Mouse (Mus musculus): ENCODE results near the gene Sf3a1.
"Not testable (repeated sequence)": the region's sequence is repeated elsewhere in the genome, so short reads cannot be mapped to it uniquely, and the experiment has no call there.

The Sf3a1 gene

DNA sequence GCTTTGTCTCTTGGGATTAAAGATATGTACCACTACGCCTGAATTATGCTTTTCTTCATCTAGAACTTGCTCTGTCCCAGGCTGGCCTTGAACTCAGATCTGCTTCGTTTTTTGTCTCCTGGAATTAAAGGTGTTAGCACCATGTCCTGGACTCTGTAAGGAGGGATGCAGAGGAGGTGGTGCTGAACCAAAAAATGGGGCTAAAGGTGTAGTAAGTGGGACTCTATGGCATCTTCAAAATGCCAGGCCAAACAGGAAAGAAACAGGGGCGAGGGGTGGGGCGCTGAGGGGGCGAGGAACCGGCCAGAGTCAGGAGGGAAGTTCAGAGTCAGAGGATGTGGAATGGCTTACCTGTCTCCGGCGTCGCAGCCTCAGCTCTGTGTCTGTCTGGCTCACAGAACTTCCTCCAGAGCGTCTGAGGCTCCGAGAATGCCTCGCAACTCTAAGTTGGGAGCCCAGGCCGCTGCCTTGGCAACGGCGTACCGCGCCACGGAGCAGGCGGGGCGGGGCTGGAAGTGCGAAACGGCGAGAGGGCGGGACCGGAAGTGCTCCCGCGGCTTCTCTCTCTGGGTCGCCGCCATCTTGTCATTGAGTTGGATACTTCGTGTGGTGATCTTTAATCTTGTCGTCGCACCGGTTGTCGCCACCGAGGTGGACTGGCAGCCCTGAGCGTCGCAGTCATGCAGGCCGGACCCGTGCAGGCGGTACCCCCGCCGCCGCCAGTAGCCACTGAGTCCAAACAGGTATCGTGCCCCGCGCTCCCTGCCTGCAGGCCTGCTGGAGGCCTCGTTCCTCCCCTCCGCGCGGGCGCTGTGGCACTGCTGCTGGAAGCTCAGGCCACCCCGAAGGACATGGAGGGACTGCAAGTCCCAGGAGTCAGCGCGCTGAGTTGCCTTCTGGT, at the start of gene Sf3a1, which contains the start of gene Ccdc157:
TSS of gene Sf3a1 (plus strand) at position 543 of the 901 bp plus-strand sequence.
TSS of gene Ccdc157 (minus strand) at position 486 of the 901 bp plus-strand sequence.
- DNase-seq = peak; percentile 93 to 95

DNA sequence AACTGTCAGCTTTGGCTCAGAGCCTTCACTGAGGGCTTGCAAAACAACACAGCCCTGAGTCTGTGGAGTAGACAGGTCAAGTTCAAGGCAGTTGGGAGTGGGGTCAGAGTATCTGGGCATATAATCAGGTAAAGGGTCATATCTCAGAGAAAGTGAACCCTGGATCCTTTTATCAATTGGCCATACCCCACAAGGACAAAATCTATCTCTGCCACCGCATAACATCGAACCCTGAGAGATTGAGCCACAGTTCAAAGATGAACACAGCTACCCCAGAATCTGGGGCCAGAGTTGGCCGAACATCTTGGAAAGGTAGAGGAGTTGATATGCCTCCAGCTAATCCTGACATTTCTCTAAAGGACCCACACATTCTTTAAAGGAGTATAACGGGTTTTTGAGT, 48.1 kb upstream of the Sf3a1 start:
- DNase-seq = no peak

- DNase-seq = no peak
Observed at GRCm38 (mm10) chr11:4112861-4113260, 47.3 kb upstream of the Sf3a1 start.

- no peak for DNase-seq
Observed at GRCm38 (mm10) chr11:4113496-4113895, 46.7 kb upstream of the Sf3a1 start.

GRCm38 (mm10) chr11:4113970-4114369, 46.2 kb upstream of the Sf3a1 start:
- no peak for DNase-seq

GRCm38 (mm10) chr11:4114541-4114940, 45.6 kb upstream of the Sf3a1 start:
- DNase-seq = not testable (repeated sequence)

DNA sequence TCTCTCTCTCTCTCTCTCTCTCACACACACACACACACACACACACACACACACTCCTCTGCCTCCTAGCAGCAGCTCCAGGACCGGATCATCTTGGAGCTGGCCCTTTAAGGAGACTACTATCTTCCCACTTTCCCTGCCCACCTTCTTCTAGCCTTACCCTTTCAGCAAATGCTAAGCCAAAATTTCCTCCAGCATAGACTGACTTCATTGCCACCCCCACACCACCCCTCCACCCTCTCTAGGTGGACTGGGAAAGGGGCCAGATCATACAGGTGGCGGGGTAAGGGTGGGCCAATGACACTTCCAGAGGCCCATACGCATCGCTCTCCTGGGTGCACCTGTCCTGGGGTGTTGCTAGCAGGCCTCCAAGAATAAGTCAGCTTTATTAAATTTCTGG, 44.7 kb upstream of the Sf3a1 start:
- no peak for DNase-seq

GRCm38 (mm10) chr11:4116458-4117141, 43.5 kb upstream of the Sf3a1 start:
- no peak for DNase-seq

GRCm38 (mm10) chr11:4117372-4118071, 42.6 kb upstream of the Sf3a1 start:
- DNase-seq = no peak

DNA sequence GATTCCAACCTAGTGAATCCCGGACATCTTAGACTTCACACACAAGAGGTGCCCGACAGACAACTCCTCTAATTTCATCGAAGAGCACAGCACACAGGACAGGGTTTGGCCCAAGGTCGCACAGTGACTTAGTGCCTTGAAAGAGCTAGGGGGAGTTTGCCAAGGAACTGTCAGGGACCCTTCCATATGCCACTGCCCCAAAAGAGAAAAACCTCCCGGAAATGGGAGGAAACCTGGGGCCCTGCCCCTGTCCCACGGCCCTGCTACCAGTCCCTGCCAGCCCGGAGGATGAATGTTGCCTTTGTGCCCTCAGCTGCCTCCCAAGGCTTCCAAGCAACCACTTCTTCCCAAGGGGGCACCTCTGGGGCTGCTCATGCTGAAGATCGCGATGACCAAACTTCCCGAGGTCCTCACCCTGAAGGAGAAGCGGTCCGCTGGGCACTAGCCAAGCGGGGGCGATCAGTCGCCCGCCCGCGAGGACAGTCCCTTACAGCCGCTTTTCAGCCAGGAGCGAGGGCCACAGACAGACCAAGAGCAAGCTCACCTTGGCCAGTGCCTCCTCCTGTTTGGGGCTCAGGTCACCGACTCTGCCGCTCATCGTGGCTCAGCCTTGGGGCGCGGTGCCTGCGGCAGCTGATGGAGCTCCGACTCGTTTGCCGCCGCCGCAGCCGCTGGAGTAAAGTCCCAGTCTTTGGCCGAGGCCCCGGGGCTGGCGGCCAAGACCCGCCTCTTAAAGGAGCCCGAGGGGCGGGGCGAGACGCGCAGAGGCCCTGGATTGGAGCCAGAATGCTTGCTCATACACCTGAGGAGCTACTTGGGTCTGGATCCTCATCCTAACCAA, 41.8 kb upstream of the Sf3a1 start:
- DNase-seq = no peak

- no peak for DNase-seq
Observed at GRCm38 (mm10) chr11:4119635-4120034, 40.5 kb upstream of the Sf3a1 start.

GRCm38 (mm10) chr11:4121691-4122090, 38.5 kb upstream of the Sf3a1 start:
- DNase-seq = no peak

DNA sequence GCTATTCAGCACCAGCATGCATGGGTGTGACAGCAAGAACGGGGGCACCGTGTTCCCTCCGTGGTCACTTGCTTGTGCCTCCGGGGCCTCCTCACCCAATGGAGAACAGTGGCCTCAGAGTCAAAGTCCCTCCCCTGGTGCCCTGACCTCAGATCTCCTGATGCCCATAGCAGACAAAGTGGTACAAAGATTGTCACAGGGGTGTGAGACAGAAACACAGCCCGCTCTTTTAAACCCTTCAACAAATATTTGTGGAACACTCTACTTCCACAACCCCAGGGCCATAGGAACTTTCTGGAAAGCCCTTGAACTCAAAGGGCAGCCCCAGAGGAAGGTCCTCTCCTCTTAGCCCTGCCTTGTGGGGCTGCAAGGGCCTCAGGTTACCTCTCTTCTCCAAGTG, 37.9 kb upstream of the Sf3a1 start:
- no peak for DNase-seq

DNA sequence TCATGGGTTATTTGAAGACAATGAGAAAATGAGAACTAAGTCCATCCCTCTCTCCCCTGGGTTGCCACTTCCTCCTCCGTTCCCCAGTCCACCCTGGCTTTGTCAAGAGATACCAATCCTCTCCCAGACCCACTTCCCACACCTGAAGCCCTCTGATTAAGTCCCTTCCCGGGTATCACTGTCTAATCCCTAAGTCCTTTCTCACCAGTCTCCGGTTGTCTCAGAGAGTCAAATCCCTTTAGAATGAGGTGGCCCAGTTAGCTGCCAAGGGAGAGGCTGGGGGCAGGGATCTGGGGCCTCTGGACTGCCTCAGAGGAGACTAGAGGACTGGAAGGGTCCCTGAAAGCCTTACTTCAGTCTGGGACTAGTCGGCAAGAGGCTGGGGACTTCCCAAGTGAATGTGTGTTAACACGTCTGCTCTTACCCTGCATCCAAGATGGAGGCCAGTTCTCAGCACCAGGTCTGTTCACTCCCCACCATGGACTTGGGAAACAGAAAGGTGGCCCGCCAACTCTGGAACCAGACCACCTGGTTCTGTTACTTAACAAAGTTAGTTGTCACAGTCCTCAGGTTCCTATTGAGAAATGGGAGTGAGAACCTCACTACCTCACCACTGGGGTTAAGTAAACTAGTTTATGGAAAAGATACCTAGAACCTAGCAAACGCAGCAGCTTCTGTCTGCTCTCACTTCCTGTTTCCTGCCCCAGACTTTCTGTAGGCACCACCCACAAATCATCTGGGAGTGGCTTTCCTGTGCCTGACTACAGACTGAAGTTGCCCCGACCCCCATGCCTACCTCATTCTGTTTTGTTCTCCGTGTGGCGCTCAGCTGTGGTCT, 37.2 kb upstream of the Sf3a1 start, which contains the start of gene Sec14l2:
TSS of gene Sec14l2 (minus strand) at position 674 of the 838 bp plus-strand sequence.
- DNase-seq = peak; percentile 19 to 40

DNA sequence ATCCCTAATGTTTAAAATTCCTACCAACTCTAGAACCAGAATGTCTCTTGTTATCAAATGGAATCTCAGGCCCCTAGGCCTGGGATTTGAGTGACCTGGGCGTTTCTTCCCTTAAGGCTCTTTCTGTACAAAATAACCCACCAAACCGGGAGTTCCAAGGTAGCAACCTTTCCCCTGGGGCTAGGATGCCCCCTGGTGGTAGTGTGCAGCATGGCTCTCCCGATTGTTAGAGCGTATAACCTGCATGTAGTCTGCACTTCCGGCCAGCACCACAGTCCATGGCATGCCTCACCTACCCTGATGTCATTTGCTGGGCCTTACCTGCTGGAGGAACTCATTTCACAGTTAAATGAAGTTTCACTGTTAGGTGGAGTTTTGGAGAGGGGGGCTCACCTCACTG, 36.2 kb upstream of the Sf3a1 start:
- DNase-seq = peak; percentile 24 to 30

DNA sequence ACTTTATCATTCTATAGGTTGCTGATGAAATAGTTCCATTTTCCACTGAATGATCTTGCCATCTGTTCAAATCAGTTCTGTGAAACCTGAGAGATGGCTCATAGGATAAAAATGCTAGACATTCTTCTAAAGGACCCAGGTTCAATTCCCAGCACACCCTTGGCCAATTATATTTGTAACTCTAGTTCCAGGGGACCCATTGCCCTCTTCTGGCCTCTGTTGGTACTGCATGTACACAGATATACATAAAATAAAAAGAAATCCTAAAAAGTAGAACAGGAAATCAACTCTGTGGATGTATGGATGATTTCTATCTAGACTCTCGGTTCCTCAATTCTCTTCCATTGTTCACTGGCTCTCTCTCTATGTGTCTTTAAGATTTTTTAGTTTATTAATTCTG, 33.1 kb upstream of the Sf3a1 start:
- DNase-seq = no peak

GRCm38 (mm10) chr11:4128461-4128860, 31.7 kb upstream of the Sf3a1 start:
- not testable (repeated sequence) for DNase-seq

DNA sequence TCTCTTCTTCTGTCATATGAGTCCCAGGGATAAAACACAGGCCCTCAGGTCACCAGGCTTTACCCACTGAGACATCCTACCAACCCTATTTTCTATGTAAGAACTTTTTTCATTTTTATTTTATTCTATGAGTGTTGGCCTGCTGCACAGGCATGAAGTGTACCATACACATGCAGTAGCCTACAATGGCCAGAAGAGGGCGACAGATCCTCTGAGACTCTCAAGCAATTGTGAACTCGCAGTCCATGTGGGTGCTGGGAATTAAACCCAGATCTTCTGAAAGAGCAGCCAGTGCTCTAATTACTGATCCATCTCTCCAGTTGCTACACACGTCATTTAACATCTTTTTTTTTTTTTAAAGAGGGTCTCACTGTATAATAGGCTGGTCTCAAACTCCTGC, 26.7 kb upstream of the Sf3a1 start:
- peak; percentile 20 to 31 for DNase-seq

DNA sequence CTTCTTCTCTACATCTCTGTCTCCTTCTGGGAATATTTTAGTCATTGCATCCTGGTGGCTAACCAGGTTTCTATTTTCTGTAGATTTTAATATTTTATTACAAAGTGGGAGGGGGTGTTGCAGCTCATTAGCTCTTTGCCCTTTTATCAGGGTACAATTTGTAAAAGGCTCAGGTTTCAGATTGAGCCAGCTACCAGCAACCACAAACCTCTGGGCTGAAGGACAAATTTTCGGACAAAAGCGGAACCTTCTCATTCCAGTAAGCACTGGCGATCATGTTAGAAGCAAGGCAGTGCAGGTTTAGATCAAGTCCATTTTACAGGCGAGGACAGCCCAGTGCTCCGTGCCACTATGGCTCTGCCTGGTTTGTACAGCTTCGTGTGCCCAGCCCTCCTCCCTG, 25.8 kb upstream of the Sf3a1 start:
- DNase-seq = no peak

DNA sequence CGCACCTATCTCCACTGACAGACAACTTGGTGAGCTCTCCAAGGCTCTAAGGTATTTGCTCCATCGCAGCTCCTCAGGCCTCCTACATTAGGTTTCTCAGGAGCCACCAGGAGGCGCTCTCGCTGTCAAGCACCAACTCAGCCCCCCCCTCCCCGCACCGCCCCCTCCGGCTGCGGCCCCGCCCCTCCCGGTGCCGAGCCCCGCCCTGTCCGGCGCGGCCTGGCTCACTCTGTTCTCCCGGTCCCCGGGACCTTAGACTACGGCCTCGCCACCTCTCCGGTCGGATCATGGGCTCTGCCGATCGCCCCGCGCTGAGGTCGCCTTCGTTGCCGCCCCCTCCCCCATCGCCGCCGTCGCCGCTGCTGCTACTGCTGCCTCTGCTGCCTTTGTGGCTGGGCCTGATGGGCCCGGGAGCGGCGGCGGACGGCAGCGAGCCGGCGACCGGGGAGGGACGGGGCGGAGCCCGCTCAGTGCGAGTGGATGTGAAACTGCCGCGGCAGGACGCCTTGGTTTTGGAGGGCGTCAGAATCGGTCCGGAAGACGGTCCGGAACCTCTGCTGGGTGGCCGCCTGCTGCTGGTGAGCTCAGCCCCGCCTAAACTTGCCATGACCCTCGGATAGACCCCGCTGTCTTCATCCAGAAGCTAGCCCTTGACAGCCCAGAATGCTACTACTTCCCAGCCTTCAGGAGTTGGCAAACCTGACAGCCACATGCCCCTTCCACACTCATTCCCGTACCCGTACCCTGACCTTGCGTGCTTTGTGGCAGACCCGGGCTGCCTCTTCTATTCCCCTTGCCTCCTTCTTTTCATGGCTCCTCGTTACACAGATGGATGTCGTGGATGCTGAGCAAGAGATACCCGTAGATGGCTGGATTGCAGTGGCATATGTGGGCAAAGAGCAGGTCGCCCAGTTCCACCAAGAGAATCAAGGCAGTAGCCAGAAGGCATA, 24.9 kb upstream of the Sf3a1 start, which contains the start of gene Rnf215:
TSS of gene Rnf215 (plus strand) at position 217 of the 950 bp plus-strand sequence.
- DNase-seq = peak; percentile 84 to 87
